Comparison of ENCODE assay signal across 20 mouse cellular contexts in the genomic region with DNA sequence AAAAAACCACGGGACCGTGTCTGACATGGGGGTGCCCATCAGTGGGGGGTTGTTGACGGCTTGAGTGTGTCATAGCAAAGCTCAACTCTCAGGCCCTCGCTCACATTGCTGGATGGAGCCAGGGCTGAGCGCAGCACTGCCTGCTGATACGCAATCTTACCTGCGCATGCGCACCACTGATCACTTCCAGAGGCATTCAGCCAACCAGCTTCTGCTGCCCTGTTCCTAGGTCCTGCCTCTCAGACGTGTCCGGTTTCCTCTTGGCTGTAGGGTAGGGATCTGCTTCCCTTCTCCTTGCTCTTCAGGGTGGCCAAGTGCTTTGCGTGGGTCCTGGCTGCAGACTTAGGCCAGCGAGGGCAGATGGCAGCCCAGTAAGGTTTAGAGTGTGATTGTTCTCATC.
"Had no signal": no experiment of that assay in that cellular context is flagged by ENCODE, and none has a peak within 500 bp of the region (broad histone marks: within the 10 kb centered on the region; RNA-seq: fewer than 3 reads in every experiment).

No protein-coding gene starts in this region.

- H3K4me3 ChIP-seq: midbrain, embryonic 10.5 days; midbrain, embryonic 12.5 days; myocyte; neural tube, embryonic 13.5 days; neural tube, embryonic 15.5 days; stomach, embryonic 15.5 days had no signal

- DNase-seq: lung, adult 18-20 months; lung, embryonic 14.5 days; lung, postnatal 10 days; lung, postnatal 4 days; midbrain, embryonic 14.5 days; retina, postnatal 1 day; right cerebral cortex, adult 18-20 months; right cerebral cortex, postnatal 25 days; right cerebral cortex, postnatal 4 days; thymus, adult 2 months; thymus, postnatal 25 days; thymus, postnatal 4 days had no signal

- H3K9ac ChIP-seq: liver, embryonic 14.5 days; lung, embryonic 14.5 days; midbrain, embryonic 12.5 days; neural tube, embryonic 13.5 days; neural tube, embryonic 15.5 days; stomach, embryonic 15.5 days had no signal

- H3K27ac ChIP-seq: liver, embryonic 14.5 days; midbrain, embryonic 10.5 days; midbrain, embryonic 12.5 days; neural tube, embryonic 13.5 days; neural tube, embryonic 15.5 days; stomach, embryonic 15.5 days had no signal

- ATAC-seq: midbrain, embryonic 16.5 days had no signal

- H3K27me3 ChIP-seq: stomach, embryonic 15.5 days had no signal

- H3K4me2 ChIP-seq: lung, embryonic 14.5 days; midbrain, embryonic 12.5 days; neural tube, embryonic 13.5 days; neural tube, embryonic 15.5 days; stomach, embryonic 15.5 days had no signal

- H3K36me3 ChIP-seq: midbrain, embryonic 10.5 days; midbrain, embryonic 12.5 days; neural tube, embryonic 13.5 days; neural tube, embryonic 15.5 days; stomach, embryonic 15.5 days had no signal

- H3K9me3 ChIP-seq: midbrain, embryonic 10.5 days; midbrain, embryonic 12.5 days; neural tube, embryonic 13.5 days; neural tube, embryonic 15.5 days; stomach, embryonic 15.5 days had no signal
